In genomic region chr12:116084294-116084693, GRCm38 (mm10) we compare ENCODE assay signal across 17 mouse cellular contexts. TPM values are rescaled to one million over a fixed set of nuclear protein-coding genes. Genes with fewer than 3 reads are reported as not detected.
"Had no signal": no experiment of that assay in that cellular context is flagged by ENCODE, and none has a peak within 500 bp of the region (broad histone marks: within the 10 kb centered on the region; RNA-seq: fewer than 3 reads in every experiment).

No protein-coding gene starts in this region.

- H3K4me2 ChIP-seq: neural tube, embryonic 13.5 days; neural tube, embryonic 15.5 days; stomach, embryonic 15.5 days had no signal

- H3K27ac ChIP-seq: neural tube, embryonic 13.5 days; neural tube, embryonic 15.5 days; stomach, embryonic 15.5 days; stomach, postnatal 0 days had no signal

- H3K27me3 ChIP-seq: stomach, embryonic 15.5 days had no signal

- H3K9me3 ChIP-seq: neural tube, embryonic 13.5 days; neural tube, embryonic 15.5 days; stomach, embryonic 15.5 days had no signal

- H3K4me3 ChIP-seq: neural tube, embryonic 13.5 days; neural tube, embryonic 15.5 days; stomach, embryonic 15.5 days had no signal

- H3K36me3 ChIP-seq: neural tube, embryonic 13.5 days; neural tube, embryonic 15.5 days; stomach, embryonic 15.5 days had no signal

- H3K9ac ChIP-seq: neural tube, embryonic 13.5 days; neural tube, embryonic 15.5 days; stomach, embryonic 15.5 days had no signal

- DNase-seq: retina, postnatal 1 day; right cerebral cortex, adult 18-20 months; right cerebral cortex, postnatal 14 days; right cerebral cortex, postnatal 25 days; right cerebral cortex, postnatal 4 days; spleen, adult 18-20 months; thymus, adult 18-20 months; thymus, adult 2 months; thymus, postnatal 14 days; thymus, postnatal 25 days; thymus, postnatal 36 days; thymus, postnatal 4 days had no signal

- H3K4me1 ChIP-seq: neural tube, embryonic 13.5 days; neural tube, embryonic 15.5 days; stomach, embryonic 15.5 days had no signal

RNA-seq across cellular contexts. Expression of gene Vipr2, which starts 6.8 kb away (rescaled TPM):
- total RNA-seq: neutrophil, adult 5-6 weeks had no signal
